Mouse (Mus musculus): Measurements from ENCODE around the gene Clta.

Clta gene

DNA sequence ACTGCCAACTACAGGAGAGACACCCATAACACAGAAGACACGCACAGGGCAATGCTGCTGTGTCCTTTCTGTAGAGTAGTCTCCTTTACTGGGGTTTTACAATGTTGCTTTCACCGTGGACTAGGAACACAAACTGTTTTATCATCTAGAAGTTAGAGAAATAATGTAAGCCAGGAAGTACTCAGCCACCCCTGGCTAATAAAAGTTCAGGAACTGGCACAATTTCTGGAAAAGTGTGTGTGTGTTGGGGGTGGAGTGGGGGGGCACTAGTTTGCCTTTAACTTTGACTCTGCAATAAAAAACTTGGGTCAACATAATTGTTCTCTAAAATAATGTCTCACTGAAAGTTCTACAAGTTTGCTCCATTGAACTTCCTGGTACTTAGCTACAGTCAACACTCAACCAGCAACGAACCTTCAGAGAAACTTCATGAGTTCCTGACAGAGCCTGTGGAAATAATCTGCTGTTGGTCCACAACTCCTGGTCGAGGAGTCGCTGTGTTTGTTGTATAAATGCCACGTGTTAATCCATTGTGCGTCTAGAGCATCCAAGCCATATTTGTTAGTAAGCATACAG lies 74.2 kb downstream of the Clta start:
- DNase-seq, result no peak
